Mouse (Mus musculus) retina, embryonic 14.5 days (tissue): ENCODE data around the gene Trpv2.

Experiments used
- DNase-seq: peaks from one replicate; pipeline ENCODE4 v3.0.0-alpha.2; 2015; ENCODE audit warnings: low spot score

Gene Trpv2

DNA sequence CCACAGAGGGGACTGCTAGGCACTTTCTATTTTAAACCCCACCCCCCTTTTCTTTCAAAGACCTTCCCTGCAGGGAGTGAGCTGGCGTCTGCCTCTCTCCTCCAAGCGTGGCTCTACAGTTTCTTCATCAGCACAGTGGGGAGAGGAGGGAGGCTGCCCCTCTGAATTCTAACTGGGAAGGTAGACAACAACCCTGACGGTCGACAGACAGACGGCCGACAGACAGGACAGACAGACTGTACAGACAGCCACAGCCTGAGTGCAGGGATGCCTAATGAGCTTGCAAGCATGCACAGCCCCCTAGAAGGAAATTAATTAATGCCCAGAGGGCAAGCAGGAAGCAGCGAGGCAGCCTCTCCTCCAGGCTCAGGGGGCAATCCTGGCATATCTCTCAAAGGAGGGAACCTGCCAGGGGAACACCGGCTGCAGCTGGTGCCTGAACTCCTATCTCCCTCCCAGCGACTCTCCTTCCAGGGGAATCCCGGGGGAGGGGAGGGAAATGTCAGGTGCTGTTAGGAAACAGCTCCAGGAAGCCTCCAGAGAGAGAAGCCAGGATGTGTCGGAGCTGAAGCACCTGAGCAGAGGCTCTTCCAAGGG, 56.0 kb downstream of the Trpv2 start:
- peak; percentile 57 for DNase-seq

GRCm38 (mm10) chr11:62631138-62631537, 56.9 kb downstream of the Trpv2 start:
- DNase-seq: peak; percentile 61

GRCm38 (mm10) chr11:62635406-62635805, 61.1 kb downstream of the Trpv2 start:
- no peak for DNase-seq

DNA sequence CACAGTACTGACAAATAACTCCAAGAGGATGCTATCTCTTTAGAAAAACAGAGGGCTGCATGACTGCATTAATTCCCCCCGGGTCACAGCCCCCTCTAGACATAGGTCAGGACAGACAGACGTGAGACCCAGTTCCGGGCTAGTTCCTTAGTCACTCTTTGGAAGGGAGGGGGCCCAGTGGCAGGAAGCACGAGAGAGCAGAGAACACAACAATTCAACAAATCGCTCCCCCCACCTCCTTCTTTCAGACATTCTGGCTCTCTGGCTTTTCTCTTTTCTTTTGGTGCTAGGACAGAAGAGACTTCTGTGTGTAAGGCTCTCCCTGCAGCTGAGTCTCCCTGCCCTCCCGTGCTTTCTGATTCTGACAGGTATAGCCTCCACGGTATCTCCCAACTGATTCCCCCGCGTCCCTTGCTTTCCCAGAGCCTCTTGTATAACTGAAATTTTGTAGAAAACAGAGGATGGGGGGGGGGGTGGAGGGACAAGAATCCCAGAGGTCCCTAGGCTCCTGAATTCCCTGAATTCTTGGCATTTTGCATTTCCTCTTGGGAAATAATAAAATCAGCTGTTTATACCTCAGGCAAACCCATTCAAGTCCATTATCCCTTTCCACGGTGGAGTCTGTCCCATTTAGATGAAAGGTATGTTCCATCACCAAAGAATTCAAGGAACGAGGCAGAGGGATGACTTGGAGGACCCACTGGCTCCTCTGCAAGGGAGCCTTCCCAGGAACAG, 62.0 kb downstream of the Trpv2 start:
- DNase-seq: no peak

DNA sequence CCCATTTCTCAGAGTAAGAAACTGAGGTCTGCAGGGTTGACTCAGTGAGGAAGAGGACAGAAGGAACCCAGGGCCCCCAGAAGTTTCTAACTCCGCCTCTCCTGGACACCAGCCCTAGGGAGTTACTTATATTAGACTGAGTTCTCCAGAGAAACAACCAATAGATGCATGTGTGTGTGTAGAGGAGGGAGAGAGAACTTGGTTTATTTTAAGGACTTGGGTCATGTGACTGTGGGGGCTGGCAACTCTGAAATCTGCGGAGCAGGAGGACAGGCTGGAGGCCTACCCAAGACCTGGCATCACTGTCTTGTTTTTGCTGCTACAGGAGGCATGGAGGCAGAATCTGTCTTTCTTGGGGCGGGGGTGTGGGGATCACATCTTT, 62.5 kb downstream of the Trpv2 start:
- DNase-seq: no peak

DNA sequence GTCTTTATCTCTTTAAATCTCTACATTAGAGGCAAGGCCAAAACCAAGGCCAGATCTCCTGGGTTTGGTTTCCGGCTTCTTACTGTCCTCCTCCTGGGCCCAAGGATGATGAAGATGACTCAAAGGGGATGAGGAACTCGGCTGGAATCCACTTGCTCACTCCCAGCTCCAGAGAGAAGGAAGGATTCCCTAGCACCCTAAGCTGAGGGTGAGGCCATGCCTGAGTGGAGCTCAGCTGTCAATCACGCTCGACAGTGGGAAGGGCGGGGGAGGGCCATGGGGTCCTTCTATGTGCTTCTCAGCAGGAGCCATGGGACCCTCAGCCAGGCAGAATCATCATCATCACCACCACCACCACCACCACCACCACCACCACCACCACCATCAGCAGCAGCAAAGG, 63.1 kb downstream of the Trpv2 start:
- DNase-seq: no peak

GRCm38 (mm10) chr11:62637806-62638205, 63.5 kb downstream of the Trpv2 start:
- no peak for DNase-seq

DNA sequence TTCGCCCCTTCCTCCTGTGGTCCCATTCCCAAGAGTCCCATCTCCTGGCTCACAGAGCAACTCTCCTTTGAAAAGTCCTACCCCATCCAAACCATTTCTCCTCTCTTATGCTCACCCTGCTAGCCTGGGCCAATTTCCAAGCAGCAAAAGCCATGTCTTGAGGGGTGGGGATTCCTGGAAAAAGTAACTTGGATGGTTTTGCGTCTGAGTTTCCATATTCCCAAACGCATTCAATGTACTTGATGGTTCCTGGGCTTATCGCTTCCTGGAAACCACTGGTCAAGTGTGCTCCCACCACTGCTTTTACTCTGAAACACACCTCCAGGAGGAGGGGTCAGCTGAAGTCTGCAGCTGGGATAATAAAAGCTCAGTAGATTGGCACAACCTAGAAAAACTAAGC, 64.1 kb downstream of the Trpv2 start:
- no peak for DNase-seq

DNA sequence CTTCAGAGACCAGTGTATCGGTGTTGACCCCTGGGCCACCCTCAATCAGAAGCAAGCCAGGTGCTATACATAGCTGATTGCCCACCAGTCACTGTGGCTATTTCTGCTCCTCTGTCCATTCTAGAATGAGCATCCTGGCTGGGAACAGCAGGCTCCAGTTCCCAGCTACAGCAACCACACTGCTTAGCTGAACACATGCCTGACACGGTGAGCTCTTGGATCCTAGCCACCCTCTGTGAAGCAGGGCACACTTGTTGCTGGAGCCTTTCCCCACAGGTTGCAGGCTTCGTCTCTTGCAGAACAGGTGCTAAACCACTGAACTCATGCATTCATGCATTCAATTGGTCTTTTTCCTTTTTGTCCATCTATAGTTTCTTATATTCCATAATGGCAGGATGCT, 66.1 kb downstream of the Trpv2 start:
- no peak for DNase-seq

DNA sequence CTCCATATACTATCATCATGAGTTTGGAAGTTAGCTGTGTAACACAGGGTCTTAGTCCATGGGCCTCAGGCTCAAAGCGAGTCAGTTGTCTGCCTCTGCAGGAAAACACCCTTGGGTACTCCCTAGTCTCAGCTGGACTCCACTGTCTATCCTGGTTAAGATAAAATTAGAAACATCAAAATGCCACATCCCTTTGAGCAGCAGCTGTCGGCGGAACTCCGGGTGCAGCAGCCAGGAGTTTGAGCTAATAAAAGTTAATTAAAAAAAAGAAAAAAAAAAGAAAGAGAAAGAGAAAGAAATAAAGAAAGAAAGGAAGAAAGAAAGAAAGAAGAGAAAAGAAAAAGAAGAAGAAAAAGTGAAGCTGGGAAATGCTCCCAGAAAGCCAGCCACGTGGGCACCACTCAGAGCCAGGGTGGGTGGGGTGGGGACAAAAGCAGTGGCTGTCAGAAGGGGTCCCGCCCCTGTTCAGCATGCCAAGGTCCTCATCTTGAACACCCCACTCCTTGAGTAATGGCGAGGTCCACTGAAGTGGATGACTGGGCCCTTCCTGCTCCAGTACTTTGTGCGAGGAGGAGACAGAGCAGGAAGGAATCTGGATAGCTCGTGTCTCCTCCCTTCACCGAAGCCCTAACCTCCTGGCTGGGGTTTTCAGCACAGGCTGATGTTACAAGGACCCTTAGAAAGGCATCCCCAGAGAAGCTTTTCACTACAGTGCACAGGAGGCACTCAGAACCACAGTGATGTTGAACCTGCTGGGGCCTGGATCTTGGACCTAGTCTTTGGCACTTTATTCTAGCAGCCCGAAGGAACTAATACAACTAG, 67.9 kb downstream of the Trpv2 start:
- no peak for DNase-seq

DNA sequence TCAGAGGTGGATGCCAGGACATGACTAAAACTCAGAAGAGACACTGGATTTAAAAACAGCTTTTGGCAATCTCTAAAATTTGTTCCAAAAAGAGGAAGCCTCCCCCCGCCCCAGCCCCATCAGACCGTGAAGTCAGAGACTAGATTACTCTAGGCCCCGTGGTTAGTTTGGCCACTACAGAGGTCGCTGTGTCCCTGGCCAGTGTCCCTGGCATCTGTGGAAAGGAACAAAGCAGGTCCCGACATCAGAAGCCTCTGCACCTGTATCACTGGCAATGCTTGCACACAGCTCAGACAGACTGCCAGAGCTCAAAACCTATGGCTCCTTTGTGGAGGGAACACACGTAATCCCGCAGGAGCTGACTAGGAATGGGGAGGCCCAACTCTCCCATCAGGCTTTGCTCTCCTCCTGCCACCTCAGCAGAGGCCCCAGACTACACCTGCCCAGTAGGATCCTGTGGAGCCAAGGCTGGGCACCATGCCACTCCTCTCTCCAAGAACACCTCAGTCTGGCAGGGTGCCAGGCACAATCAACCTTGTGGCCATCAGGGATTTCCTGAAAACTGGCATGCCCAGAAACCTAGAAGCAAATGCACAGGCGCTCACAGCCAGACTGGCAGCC, 68.8 kb downstream of the Trpv2 start:
- no peak for DNase-seq

- no peak for DNase-seq
Observed at GRCm38 (mm10) chr11:62643681-62644363, 69.5 kb downstream of the Trpv2 start.

GRCm38 (mm10) chr11:62644602-62645336, 70.5 kb downstream of the Trpv2 start:
- DNase-seq: no peak

- DNase-seq: no peak
Observed at GRCm38 (mm10) chr11:62645337-62645675, 71.0 kb downstream of the Trpv2 start.

DNA sequence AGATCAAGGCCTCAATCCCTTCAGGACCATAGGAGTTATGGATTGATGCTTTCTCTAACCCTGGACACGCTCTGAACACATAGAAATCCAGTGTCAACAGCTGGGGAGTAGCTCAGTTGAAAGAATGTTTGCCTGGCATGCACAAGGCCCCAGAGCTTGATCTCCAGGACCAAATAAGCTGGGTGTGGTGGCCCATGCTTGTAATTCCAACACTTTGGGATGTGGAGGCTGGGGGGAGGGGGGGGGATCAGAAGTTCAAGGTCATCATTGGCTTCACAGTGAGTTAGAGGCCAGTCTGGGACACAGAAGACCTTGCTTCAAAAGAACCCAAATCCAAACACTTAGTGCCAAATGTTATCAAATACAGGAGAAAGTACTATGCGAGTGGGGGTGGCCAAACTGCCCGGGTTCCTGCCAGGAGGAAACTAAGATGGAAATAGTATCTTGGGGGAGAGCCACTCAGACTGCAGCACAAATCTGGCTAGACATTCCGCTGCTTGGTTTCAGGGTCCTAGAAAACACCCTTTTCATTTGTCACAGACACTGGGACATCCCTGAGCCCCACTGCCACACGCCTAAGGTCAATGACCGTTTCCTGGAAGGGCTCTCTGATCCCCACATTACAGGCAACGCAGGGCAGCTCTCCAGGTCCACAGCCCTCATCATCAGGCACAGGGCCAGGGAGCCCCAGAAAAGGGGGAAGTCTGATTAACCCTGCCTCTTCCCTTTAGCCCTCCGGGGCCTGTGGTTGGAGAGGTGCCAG, 71.6 kb downstream of the Trpv2 start:
- no peak for DNase-seq

- no peak for DNase-seq
Observed at GRCm38 (mm10) chr11:62646495-62646843, 72.2 kb downstream of the Trpv2 start.

- no peak for DNase-seq
Observed at GRCm38 (mm10) chr11:62646958-62647515, 72.8 kb downstream of the Trpv2 start.

GRCm38 (mm10) chr11:62647661-62648590, 73.6 kb downstream of the Trpv2 start, which contains the start of gene Lrrc75a:
Gene Lrrc75a, minus strand, starts transcription at chr11:62648523.
- DNase-seq: peak; percentile 68
